Mouse (Mus musculus) midbrain, embryonic 10.5 days (tissue): Measurements from ENCODE around the gene Zer1. TPM values are rescaled to one million over a fixed set of nuclear protein-coding genes. Genes with fewer than 3 reads are reported as not detected.
A peak's percentile ranks its signal among the peaks of the same experiment; 100 is the strongest.

Experiments used
- DNase-seq: peaks from one replicate; pipeline ENCODE4 v3.0.0-alpha.2; 2017; ENCODE audit warnings: low spot score
- H3K27ac ChIP-seq: fragments of 300-500 bp; sonication (generic); replicated peaks from 2 replicates; pipeline ENCODE4 v1.5.1; 2016; ENCODE audit warnings: mild to moderate bottlenecking
- H3K27me3 ChIP-seq: fragments of 300-500 bp; sonication (generic); 2 replicates; pipeline ENCODE4 v1.6.1; 2016; ENCODE audit warnings: low read depth, mild to moderate bottlenecking; ENCODE audit not compliant: poor library complexity, severe bottlenecking
- H3K36me3 ChIP-seq: fragments of 300-500 bp; sonication (generic); 2 replicates; pipeline ENCODE4 v1.6.1; 2016; ENCODE audit warnings: mild to moderate bottlenecking, moderate library complexity
- H3K4me1 ChIP-seq: fragments of 300-500 bp; sonication (generic); 2 replicates; pipeline ENCODE4 v1.6.1; 2016
- H3K4me3 ChIP-seq: fragments of 300-500 bp; sonication (generic); 2 replicates; pipeline ENCODE4 v1.5.1; 2016; ENCODE audit warnings: mild to moderate bottlenecking, moderate library complexity
- H3K9me3 ChIP-seq: fragments of 300-500 bp; sonication (generic); replicated peaks from 2 replicates; pipeline ENCODE4 v1.6.1; 2016; ENCODE audit warnings: mild to moderate bottlenecking
- WGBS: fragments of 180-500 bp; shearing (Covaris S2); methylation state at CpG from one replicate; pipeline ENCODE4 v1.1.7; 2016; 5-methylcytosine and 5-hydroxymethylcytosine counted together
- polyA plus RNA-seq: library from polyadenylated mRNA; unstranded; fragments of >200 nt; fragmentation: Nextera tagmentation; extraction: Ambion mirVana; gene quantifications from 2 replicates; pipeline ENCODE4 v1.2.1, GENCODE M21; 2016

Zer1 gene
- polyA plus RNA-seq, 1 experiment from 2014 or later, result 6.0 TPM

DNA sequence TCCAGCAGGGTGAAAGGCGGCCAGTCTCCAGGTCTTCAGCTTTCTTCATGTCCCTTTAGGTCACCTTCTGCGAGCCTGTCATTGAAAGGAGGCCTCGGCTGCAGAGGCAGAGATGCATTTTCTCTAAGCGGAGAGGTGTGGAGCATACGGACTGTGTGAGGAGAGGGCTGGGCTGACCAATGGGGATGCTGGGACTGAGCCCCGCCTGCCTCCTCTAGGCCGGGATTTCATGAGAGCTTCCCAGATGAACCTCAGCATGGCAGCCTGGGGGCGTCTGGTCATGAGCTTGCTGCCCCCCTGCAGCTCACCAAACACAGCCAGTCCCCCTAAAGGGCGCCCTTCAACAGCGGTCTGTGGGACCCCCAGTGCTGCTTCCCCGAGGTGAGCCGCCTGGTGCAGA lies 39.8 kb downstream of the Zer1 start:
- 7% methylated on average over 12 of the region's 12 CpGs for WGBS
- peak; percentile 49 for DNase-seq
- Histone ChIP-seq H3K9me3 (no peaks in the 10 kb centered on the region), H3K36me3 (peaks cover 17% of the 10 kb centered on the region), H3K27ac (peak overlapping the region; percentile 63), H3K4me1 (peaks cover 13% of the 10 kb centered on the region), H3K4me3 (peak overlapping the region; percentile 40), H3K27me3 (no peaks in the 10 kb centered on the region)

DNA sequence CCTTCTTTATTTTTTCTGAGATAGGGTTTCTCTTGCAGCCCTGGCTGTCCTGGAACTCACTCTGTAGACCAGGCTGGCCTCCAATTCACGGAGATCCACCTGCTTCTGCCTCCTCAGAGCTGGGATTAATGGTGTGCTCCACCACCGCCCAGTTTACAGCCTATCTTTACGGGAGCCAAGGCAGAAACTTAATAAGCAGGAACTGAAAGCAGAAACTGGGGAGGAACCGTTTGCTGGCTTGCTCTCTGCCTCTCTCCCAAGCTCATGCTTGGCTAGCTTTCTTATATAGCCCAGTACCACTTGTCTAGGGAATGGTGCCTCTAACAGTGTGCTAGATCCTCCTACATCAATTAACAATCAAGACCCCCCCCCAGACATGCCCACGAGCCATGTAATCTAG lies 40.3 kb downstream of the Zer1 start:
- Histone ChIP-seq H3K9me3 (no peaks in the 10 kb centered on the region), H3K4me3 (peak overlapping the region; percentile 40), H3K4me1 (peaks cover 18% of the 10 kb centered on the region), H3K27ac (peak overlapping the region; percentile 63; the same call in 1 of the 2 replicates), H3K27me3 (no peaks in the 10 kb centered on the region), H3K36me3 (peaks cover 17% of the 10 kb centered on the region)
- WGBS, result 54% methylated on average over 5 of the region's 5 CpGs
- DNase-seq, result no peak

DNA sequence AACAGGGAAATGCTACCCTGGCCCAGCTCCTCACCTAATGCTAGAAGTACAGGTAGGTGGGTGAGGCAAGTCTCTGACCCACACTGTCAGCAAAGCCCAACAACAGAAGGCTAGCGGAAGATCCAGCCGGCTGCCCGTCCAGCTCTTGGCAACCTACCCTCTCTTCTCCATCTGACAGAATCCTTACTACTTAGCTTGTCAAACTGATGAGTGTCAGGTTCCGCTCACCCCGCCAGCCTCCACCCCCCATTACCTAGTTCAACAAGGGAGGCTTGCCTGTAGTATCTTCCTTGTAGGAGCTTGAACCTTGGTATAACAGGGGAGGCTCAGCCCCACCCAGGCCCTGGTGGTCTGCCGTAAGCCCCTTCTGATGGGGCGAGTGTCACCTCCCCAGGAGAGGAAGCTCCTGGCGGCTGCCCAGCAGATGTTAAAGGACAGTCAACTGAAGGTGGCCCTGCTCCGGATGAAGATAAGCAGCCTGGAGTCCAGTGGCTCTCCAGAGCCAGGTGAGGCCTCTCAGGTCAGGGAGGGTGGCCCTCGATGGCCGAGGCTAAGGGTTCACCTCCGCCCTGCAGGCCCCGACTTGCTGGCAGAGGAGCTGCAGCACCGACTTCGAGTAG lies 44.1 kb downstream of the Zer1 start:
- H3K9me3 ChIP-seq, result no peaks in the 10 kb centered on the region
- peaks cover 38% of the 10 kb centered on the region for H3K4me1 ChIP-seq
- H3K4me3 ChIP-seq, result no peak overlapping the region
- H3K36me3 ChIP-seq, result peaks cover 7% of the 10 kb centered on the region; the same call in 1 of the 2 replicates
- H3K27ac ChIP-seq, result 0 out of 2 replicates have a peak overlapping the region, but pooled peaks have one; percentile 9
- 90% methylated on average over 15 of the region's 15 CpGs for WGBS
- no peaks in the 10 kb centered on the region for H3K27me3 ChIP-seq
- no peak for DNase-seq

DNA sequence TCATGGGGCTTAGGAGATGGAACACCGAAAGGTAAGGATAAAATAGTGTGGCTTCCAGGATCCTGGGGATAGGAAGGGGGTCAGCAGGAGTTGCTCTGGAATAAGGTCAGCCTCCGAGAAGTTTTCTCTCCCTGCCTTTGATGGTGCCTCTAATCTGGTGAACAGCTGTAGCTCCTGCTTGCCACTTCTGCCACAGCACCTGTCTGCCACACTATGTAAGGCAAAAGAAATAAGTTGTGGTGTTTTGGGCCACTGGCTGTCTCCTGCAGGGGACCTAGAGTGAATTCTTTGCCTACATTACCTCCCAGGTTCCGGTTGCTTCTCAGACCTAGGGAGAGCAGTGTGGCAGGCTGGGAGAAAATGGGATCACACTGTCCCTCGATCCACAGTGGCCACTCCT lies 45.6 kb downstream of the Zer1 start:
- H3K27ac ChIP-seq, result peak overlapping the region; percentile 89
- peaks cover 18% of the 10 kb centered on the region for H3K36me3 ChIP-seq
- 80% methylated on average over 4 of the region's 4 CpGs for WGBS
- no peaks in the 10 kb centered on the region for H3K27me3 ChIP-seq
- H3K4me1 ChIP-seq, result peaks cover 25% of the 10 kb centered on the region
- H3K4me3 ChIP-seq, result peak overlapping the region; percentile 69
- DNase-seq, result no peak
- no peaks in the 10 kb centered on the region for H3K9me3 ChIP-seq

DNA sequence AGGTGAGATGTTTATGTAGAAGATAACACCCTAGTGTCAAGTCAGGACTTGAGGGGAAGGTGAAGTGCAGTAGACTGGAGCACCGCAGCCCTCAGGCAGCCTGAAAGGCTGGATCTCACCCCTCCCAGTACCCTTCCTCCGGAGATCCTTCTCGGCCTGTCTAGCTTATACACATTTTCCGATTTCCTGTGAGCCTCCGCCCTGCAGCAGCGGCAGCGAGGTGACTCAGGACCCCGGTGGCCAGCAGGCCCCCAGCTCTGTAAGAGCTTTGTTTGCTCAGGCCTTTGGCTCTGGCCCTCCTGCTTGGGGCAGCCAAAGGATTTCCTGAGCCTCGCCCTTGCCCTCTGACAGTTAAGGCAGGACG lies 46.1 kb downstream of the Zer1 start:
- Histone ChIP-seq H3K27me3 (no peaks in the 10 kb centered on the region), H3K9me3 (no peaks in the 10 kb centered on the region), H3K4me1 (peaks cover 25% of the 10 kb centered on the region), H3K27ac (peak overlapping the region; percentile 89), H3K4me3 (peak overlapping the region; percentile 69), H3K36me3 (peaks cover 23% of the 10 kb centered on the region)
- no peak for DNase-seq
- 29% methylated on average over 10 of the region's 10 CpGs for WGBS

DNA sequence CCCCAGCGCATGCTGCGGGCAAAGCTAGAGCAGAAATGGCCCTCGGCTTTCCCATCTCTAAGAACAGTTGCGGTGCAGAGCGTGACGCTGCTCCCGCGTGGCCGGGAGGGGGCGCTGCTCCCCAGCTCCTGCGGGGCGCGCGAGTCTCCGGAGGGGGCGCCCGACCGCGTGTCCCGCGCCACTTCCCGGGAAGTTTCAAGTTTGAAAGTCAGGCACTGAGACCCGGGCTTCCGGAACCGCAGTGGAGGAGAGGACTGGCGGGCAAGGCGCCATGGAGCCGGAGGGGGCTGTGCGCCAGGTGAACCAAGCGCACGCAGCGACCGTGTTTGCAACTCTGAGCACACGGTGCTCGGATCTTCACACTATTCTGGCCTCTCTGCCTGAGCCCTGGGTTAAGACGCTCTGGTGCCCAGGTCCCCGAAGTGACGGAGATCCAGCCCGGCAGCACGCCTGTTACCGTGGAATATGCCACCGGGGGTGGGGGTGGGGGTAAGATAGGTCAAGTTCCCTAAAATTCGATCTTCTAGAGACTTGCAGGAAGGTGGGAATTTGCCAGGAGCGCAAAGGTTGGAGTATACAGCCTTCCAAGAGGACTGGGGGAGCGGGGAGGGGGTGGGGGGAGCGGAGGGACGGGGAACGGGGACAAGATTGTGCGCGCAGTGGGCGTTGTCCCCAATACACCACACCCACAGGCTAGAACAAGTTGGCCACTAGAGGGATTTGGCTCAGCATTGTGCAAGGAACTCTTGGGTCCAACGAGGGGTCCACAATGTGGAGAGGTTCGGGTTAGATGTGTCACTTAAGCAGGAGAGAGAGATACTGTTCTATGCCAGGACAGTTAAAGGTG lies 46.7 kb downstream of the Zer1 start, which contains the start of gene Pkn3:
Gene Pkn3, plus strand, starts transcription at position 183 of the 847 bp plus-strand sequence.
- WGBS, result 2% methylated on average over 53 of the region's 53 CpGs
- DNase-seq, result peak; percentile 89
- no peaks in the 10 kb centered on the region for H3K9me3 ChIP-seq
- peaks cover 25% of the 10 kb centered on the region for H3K4me1 ChIP-seq
- peaks cover 29% of the 10 kb centered on the region for H3K36me3 ChIP-seq
- peak within 1 kb of the TSS; percentile 89 for H3K27ac ChIP-seq
- no peaks in the 10 kb centered on the region for H3K27me3 ChIP-seq
- H3K4me3 ChIP-seq, result peak within 1 kb of the TSS; percentile 69

DNA sequence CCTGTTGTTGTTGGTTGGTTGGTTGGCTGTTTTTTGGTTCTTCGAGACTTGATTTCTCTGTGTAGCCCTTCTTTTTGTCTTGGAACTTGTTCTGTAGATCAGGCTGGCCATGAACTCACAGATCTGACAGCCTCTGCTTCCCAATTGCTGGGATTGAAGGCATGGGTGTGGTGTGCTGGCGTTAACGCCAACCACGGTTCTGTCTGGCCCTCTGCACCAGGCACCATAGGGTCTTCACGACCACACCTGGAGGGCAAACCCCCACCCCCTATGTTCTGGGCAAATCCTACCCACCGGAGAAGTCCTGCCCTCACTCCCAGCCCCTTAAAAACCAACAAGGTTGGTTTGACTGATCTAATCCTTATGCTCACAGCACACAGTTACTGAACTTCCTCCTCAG lies 47.4 kb downstream of the Zer1 start:
- Histone ChIP-seq H3K36me3 (peaks cover 36% of the 10 kb centered on the region), H3K4me1 (peaks cover 25% of the 10 kb centered on the region), H3K27me3 (no peaks in the 10 kb centered on the region), H3K4me3 (peak overlapping the region; percentile 69), H3K9me3 (no peaks in the 10 kb centered on the region), H3K27ac (peak overlapping the region; percentile 89; the same call in 1 of the 2 replicates)
- WGBS, result 73% methylated on average over 6 of the region's 6 CpGs
- DNase-seq, result no peak

DNA sequence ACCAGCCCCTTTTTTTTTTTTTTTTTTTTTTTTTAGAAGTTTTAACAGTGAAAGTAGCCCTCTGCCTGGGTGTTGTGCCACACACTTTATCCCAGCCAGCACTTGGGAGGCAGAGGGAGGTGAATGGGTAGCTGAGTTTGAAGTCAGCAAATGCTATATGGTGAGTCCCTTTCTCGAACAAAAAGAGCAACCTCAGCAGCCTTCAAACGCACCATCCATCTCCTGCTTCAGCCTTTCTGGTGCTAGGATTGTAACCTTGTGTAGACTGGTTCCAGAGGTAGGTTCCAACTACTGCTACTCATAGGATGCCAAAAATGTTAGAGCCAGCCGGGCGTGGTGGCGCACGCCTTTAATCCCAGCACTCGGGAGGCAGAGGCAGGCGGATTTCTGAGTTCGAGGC lies 47.9 kb downstream of the Zer1 start:
- H3K4me1 ChIP-seq, result peaks cover 25% of the 10 kb centered on the region
- WGBS, result 90% methylated on average over 9 of the region's 9 CpGs

DNA sequence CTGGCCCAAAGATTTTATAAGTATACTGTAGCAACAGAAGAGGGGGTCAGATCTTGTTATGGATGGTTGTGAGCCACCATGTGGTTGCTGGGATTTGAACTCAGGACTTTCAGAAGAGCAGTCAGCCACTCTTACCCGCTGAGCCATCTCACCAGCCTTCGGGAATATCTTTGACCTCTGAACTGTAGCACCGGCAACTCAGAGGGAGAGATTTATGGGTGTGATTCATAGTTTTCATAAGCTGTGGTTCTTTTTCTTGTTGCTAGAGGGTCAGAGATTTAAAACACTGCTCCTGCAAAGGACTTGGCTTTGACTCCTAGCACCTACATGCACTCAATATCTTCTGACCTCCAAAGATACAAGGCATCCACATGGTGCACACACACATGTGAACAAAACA lies 48.8 kb downstream of the Zer1 start:
- Histone ChIP-seq H3K4me3 (no peak overlapping the region), H3K27me3 (no peaks in the 10 kb centered on the region), H3K36me3 (peaks cover 38% of the 10 kb centered on the region), H3K4me1 (peaks cover 25% of the 10 kb centered on the region), H3K9me3 (no peaks in the 10 kb centered on the region), H3K27ac (no peak overlapping the region)
- DNase-seq, result no peak
- WGBS, result 93% methylated on average over 3 of the region's 3 CpGs

More for the DNA sequence above, 47.9 kb downstream of the Zer1 start:
- Histone ChIP-seq H3K4me3 (no peak overlapping the region), H3K36me3 (peaks cover 39% of the 10 kb centered on the region), H3K27me3 (no peaks in the 10 kb centered on the region), H3K9me3 (no peaks in the 10 kb centered on the region), H3K27ac (no peak overlapping the region)
- no peak for DNase-seq

DNA sequence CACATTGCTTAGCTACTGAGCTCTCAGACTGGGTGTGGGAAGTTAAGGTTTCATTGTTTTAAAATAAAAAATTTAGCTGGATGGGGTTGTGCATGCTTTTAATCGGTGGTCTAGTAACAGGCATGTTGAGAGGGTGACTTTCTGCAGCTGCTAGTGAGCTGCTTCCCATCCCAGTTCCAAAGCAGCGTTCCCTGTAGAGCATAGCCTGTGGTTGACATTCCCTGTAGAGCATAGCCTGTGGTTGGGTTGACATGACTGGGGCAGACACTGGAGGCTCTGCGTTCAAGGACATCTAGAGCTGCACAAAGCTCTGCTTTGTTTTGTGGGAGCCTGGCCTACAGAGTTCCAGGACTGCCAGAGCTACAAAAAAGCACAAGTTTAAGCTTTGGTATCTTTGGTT lies 51.1 kb downstream of the Zer1 start:
- 82% methylated on average over 3 of the region's 3 CpGs for WGBS
- Histone ChIP-seq H3K27me3 (no peaks in the 10 kb centered on the region), H3K4me1 (peaks cover 17% of the 10 kb centered on the region), H3K9me3 (no peaks in the 10 kb centered on the region), H3K36me3 (peaks cover 59% of the 10 kb centered on the region), H3K4me3 (no peak overlapping the region), H3K27ac (no peak overlapping the region)
- no peak for DNase-seq

DNA sequence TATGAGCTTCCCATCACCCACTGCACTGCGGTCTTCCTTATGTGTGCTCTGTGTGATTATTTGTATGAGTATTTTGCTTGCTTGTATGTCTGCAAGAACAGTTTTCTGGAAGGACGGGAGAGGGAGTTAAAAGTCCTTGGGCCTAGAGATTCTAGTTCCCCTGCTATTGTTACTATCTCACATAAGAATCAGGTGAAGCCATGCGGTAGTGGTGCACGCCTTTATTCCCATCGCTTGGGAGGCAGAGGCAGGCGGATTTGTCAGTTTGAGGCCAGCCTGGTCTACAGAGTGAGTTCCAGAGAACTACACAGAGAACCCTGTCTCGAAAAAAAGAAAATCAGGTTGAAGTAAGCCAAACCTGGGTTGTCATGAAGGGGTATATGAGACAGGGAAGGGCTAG lies 51.5 kb downstream of the Zer1 start:
- 81% methylated on average over 7 of the region's 7 CpGs for WGBS
- H3K36me3 ChIP-seq, result peaks cover 64% of the 10 kb centered on the region
- no peak overlapping the region for H3K4me3 ChIP-seq
- no peaks in the 10 kb centered on the region for H3K9me3 ChIP-seq
- H3K27me3 ChIP-seq, result no peaks in the 10 kb centered on the region
- no peak for DNase-seq
- H3K4me1 ChIP-seq, result peaks cover 17% of the 10 kb centered on the region
- no peak overlapping the region for H3K27ac ChIP-seq

DNA sequence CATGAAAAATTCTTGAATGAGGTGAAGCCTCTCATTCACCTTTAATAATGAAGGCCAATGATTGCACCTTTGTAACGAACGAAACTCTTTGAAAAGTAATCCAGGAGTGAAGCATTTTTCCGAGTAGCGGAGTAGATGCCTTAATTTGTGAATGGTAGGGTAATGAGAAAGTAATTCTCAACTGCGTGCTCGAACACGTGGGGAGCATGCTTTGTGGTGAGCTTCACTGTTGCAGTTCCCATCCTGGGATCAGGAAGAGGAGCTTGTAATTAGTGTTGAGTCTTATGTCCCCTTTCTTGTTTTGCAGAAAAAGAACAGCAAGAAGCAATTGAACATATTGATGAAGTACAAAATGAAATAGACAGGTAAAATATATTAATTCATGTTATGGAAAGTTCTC lies 56.4 kb downstream of the Zer1 start:
- H3K9me3 ChIP-seq, result no peaks in the 10 kb centered on the region
- peak overlapping the region; percentile 100 for H3K4me3 ChIP-seq
- peaks cover 42% of the 10 kb centered on the region for H3K4me1 ChIP-seq
- H3K27me3 ChIP-seq, result no peaks in the 10 kb centered on the region
- peaks cover 48% of the 10 kb centered on the region for H3K36me3 ChIP-seq
- H3K27ac ChIP-seq, result peak overlapping the region; percentile 100
- 52% methylated on average over 7 of the region's 7 CpGs for WGBS
- no peak for DNase-seq
